17 mouse cellular contexts compared by ENCODE assay signal in the genomic region with DNA sequence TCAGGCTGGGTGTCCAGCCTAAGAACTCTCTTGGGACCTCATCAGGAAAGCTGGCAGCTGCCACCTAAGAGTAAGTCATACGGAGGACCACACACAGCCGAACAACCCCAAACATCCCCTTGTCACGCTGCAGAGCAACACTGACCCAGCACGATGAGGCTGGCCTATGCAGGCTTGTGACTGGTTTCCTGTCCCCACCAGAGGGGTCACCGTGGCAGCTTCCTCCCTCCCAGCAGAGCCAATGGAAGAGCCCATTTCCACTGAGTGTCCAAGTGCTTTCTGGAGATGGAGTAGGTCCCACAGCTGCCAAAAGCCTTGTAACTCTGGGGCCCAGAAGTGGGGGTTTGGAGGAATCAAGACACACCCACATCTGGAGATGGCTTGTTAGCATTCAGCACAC. TPM values are rescaled to one million over a fixed set of nuclear protein-coding genes. Genes with fewer than 3 reads are reported as not detected.
DNase-seq lines count a peak whose midpoint lies in the region; ATAC-seq lines count a peak whose summit lies in the region.
"Had no signal": no experiment of that assay in that cellular context is flagged by ENCODE, and none has a peak within 500 bp of the region (broad histone marks: within the 10 kb centered on the region; RNA-seq: fewer than 3 reads in every experiment).

No protein-coding gene starts in this region.

- intact Hi-C loops in heart, postnatal 25 days (cut with DNase I): no loop called here

- peak; percentile 48 for DNase-seq in cerebellum, adult 9-11 months
- DNase-seq in cerebellum, postnatal 25 days: no peak
- DNase-seq in heart, postnatal 25 days (ENCODE audit: low spot score): no peak
- peak; percentile 28 to 53 for DNase-seq in kidney, postnatal 25 days
- DNase-seq in neural tube, embryonic 10.5 days (ENCODE audit: extremely low spot score, low spot score): no peak
- DNase-seq: adrenal gland, postnatal 36 days; lung, postnatal 36 days; thymus, postnatal 4 days had no signal

- H3K4me1 ChIP-seq in heart, embryonic 15.5 days (replicated peaks): peaks cover 36% of the 10 kb centered on the region
- H3K4me1 ChIP-seq in kidney, embryonic 16.5 days (ENCODE audit: insufficient read depth, low read length): no peaks in the 10 kb centered on the region
- no peaks in the 10 kb centered on the region for H3K4me1 ChIP-seq in neural tube, embryonic 14.5 days (ENCODE audit: control insufficient read depth, insufficient read depth, low read length)
- H3K4me1 ChIP-seq: embryonic facial prominence, embryonic 12.5 days had no signal

- H3K36me3 ChIP-seq in heart, embryonic 15.5 days: peaks cover 72% of the 10 kb centered on the region
- peaks cover 73% of the 10 kb centered on the region for H3K36me3 ChIP-seq in kidney, embryonic 16.5 days (ENCODE audit: insufficient read depth, low read length)
- H3K36me3 ChIP-seq in neural tube, embryonic 14.5 days (ENCODE audit: control insufficient read depth, insufficient read depth, low read length): peaks cover 70% of the 10 kb centered on the region

- H3K4me3 ChIP-seq in heart, embryonic 15.5 days: no peak overlapping the region
- no peak overlapping the region for H3K4me3 ChIP-seq in kidney, embryonic 16.5 days (ENCODE audit: low read length)
- H3K4me3 ChIP-seq in neural tube, embryonic 14.5 days (ENCODE audit: low read depth, low read length): no peak overlapping the region
- H3K4me3 ChIP-seq: embryonic facial prominence, embryonic 12.5 days; forebrain, embryonic 10.5 days; myocyte had no signal

- no peaks in the 10 kb centered on the region for H3K9me3 ChIP-seq in heart, embryonic 15.5 days (replicated peaks)
- H3K9me3 ChIP-seq in kidney, embryonic 16.5 days (ENCODE audit: low read length): no peaks in the 10 kb centered on the region
- no peaks in the 10 kb centered on the region for H3K9me3 ChIP-seq in neural tube, embryonic 14.5 days (ENCODE audit: control insufficient read depth, low read length)
- H3K9me3 ChIP-seq: embryonic facial prominence, embryonic 12.5 days; forebrain, embryonic 10.5 days had no signal

- H3K27ac ChIP-seq in heart, embryonic 15.5 days: peak overlapping the region; percentile 91
- no peak overlapping the region for H3K27ac ChIP-seq in kidney, embryonic 16.5 days (ENCODE audit: low read length)
- no peak overlapping the region for H3K27ac ChIP-seq in neural tube, embryonic 14.5 days (ENCODE audit: low read depth, low read length)
- H3K27ac ChIP-seq: embryonic facial prominence, embryonic 12.5 days; forebrain, embryonic 10.5 days; liver, embryonic 14.5 days had no signal

- peak overlapping the region; percentile 49 for H3K9ac ChIP-seq in heart, embryonic 15.5 days
- H3K9ac ChIP-seq in kidney, embryonic 16.5 days (replicated peaks; ENCODE audit: low read length): no peak overlapping the region
- no peak overlapping the region for H3K9ac ChIP-seq in neural tube, embryonic 14.5 days (replicated peaks; ENCODE audit: low read depth, low read length)
- H3K9ac ChIP-seq: embryonic facial prominence, embryonic 12.5 days; liver, embryonic 14.5 days had no signal

- ATAC-seq in heart, embryonic 15.5 days (replicated peaks; ENCODE audit: insufficient number of reproducible peaks, insufficient read depth, low FRiP score, low read depth): no peak
- ATAC-seq in kidney, embryonic 16.5 days (ENCODE audit: low FRiP score, low TSS enrichment): no peak
- ATAC-seq in neural tube, embryonic 14.5 days (ENCODE audit: low read depth): 0 out of 2 replicates have a peak, but pooled peaks have one; percentile 7
- ATAC-seq: Patski had no signal

- 69% methylated on average over 5 of the region's 5 CpGs for WGBS in heart, embryonic 15.5 days
- 64% methylated on average over 5 of the region's 5 CpGs for WGBS in kidney, embryonic 16.5 days
- 68% methylated on average over 5 of the region's 5 CpGs for WGBS in neural tube, embryonic 14.5 days

- H3K27me3 ChIP-seq in heart, embryonic 15.5 days: no peaks in the 10 kb centered on the region
- no peaks in the 10 kb centered on the region for H3K27me3 ChIP-seq in kidney, embryonic 16.5 days (ENCODE audit: insufficient read depth, low read length)
- H3K27me3 ChIP-seq in neural tube, embryonic 14.5 days (ENCODE audit: control insufficient read depth, insufficient read depth, low read length): no peaks in the 10 kb centered on the region
- H3K27me3 ChIP-seq: embryonic facial prominence, embryonic 12.5 days; Patski had no signal

- no peak overlapping the region for H3K4me2 ChIP-seq in heart, embryonic 15.5 days
- H3K4me2 ChIP-seq in kidney, embryonic 16.5 days (replicated peaks; ENCODE audit: low read depth, low read length): no peak overlapping the region
- H3K4me2 ChIP-seq in neural tube, embryonic 14.5 days (ENCODE audit: low read depth, low read length): no peak overlapping the region
- H3K4me2 ChIP-seq: embryonic facial prominence, embryonic 12.5 days; midbrain, embryonic 11.5 days had no signal

RNA-seq across cellular contexts. Expression of a gene that starts 14.4 kb away (rescaled TPM):
- polyA plus RNA-seq in heart, embryonic 15.5 days (2015; fragmentation: Nextera tagmentation; extraction: Ambion mirVana): 19.4 and 23.5 TPM in 2 replicates
- 10 to 100 TPM; 21.0 to 21.9 TPM for total RNA-seq in heart, postnatal 25 days (2021)
- polyA plus RNA-seq in kidney, embryonic 16.5 days (2015; fragmentation: Nextera tagmentation; extraction: Ambion mirVana): 29.4 and 30.6 TPM in 2 replicates
- polyA plus RNA-seq in neural tube, embryonic 14.5 days (2014; fragmentation: Nextera tagmentation; extraction: Ambion mirVana): 48.1 and 55.5 TPM in 2 replicates

RNA-seq across cellular contexts. Expression of a gene that starts 19.9 kb away (rescaled TPM):
- 32.1 and 48.3 TPM in 2 replicates for polyA plus RNA-seq in heart, embryonic 15.5 days (2015; fragmentation: Nextera tagmentation; extraction: Ambion mirVana)
- total RNA-seq in heart, postnatal 25 days (2021): 1 to 10 TPM; 4.4 to 5.7 TPM
- polyA plus RNA-seq in kidney, embryonic 16.5 days (2015; fragmentation: Nextera tagmentation; extraction: Ambion mirVana): 99.1 and 104 TPM in 2 replicates
- polyA plus RNA-seq in neural tube, embryonic 14.5 days (2014; fragmentation: Nextera tagmentation; extraction: Ambion mirVana): 57.1 and 64.1 TPM in 2 replicates

RNA-seq across cellular contexts. Expression of a gene that starts 32.3 kb away (rescaled TPM):
- 3.7 and 6.6 TPM in 2 replicates for polyA plus RNA-seq in heart, embryonic 15.5 days (2015; fragmentation: Nextera tagmentation; extraction: Ambion mirVana)
- total RNA-seq in heart, postnatal 25 days (2021): 10 to 100 TPM; 22.4 to 34.7 TPM
- 2.2 and 2.5 TPM in 2 replicates for polyA plus RNA-seq in kidney, embryonic 16.5 days (2015; fragmentation: Nextera tagmentation; extraction: Ambion mirVana)
- polyA plus RNA-seq in neural tube, embryonic 14.5 days (2014; fragmentation: Nextera tagmentation; extraction: Ambion mirVana): 14.0 and 17.2 TPM in 2 replicates

RNA-seq across cellular contexts. Expression of a gene that starts 38.6 kb away (rescaled TPM):
- polyA plus RNA-seq in heart, embryonic 15.5 days (2015; fragmentation: Nextera tagmentation; extraction: Ambion mirVana): 30.2 and 47.2 TPM in 2 replicates
- total RNA-seq in heart, postnatal 25 days (2021): 10 to 100 TPM; 23.5 to 25.1 TPM
- polyA plus RNA-seq in kidney, embryonic 16.5 days (2015; fragmentation: Nextera tagmentation; extraction: Ambion mirVana): 70.1 and 71.5 TPM in 2 replicates
- 52.1 and 53.8 TPM in 2 replicates for polyA plus RNA-seq in neural tube, embryonic 14.5 days (2014; fragmentation: Nextera tagmentation; extraction: Ambion mirVana)

RNA-seq across cellular contexts. Expression of a gene that starts 52.4 kb away (rescaled TPM):
- polyA plus RNA-seq in heart, embryonic 15.5 days (2015; fragmentation: Nextera tagmentation; extraction: Ambion mirVana): 6.9 and 9.0 TPM in 2 replicates
- 10 to 100 TPM; 35.5 to 35.9 TPM for total RNA-seq in heart, postnatal 25 days (2021)
- polyA plus RNA-seq in kidney, embryonic 16.5 days (2015; fragmentation: Nextera tagmentation; extraction: Ambion mirVana): 13.3 and 13.8 TPM in 2 replicates
- polyA plus RNA-seq in neural tube, embryonic 14.5 days (2014; fragmentation: Nextera tagmentation; extraction: Ambion mirVana): 23.0 and 29.4 TPM in 2 replicates

Comparison
In these comparisons a context has a peak if more than half of its experiments do, and no peak if none do; other contexts are left out.
1. DNase-seq: peak in cerebellum, adult 9-11 months (single experiment) and kidney, postnatal 25 days (2 of 2); none in cerebellum, postnatal 25 days (0 of 2), heart, postnatal 25 days (single experiment) and neural tube, embryonic 10.5 days (single experiment).